11 mouse cellular contexts compared by ENCODE assay signal in genomic region chr1:194808261-194808660, GRCm38 (mm10).
DNase-seq lines count a peak whose midpoint lies in the region; ATAC-seq and TF ChIP-seq lines count a peak whose summit lies in the region.
"Had no signal": no experiment of that assay in that cellular context is flagged by ENCODE, and none has a peak within 500 bp of the region (broad histone marks: within the 10 kb centered on the region; RNA-seq: fewer than 3 reads in every experiment).

No protein-coding gene starts in this region.

- H3K9me3 ChIP-seq in heart, embryonic 14.5 days (ENCODE audit: control insufficient read depth, low read length) = no peaks in the 10 kb centered on the region
- no peaks in the 10 kb centered on the region for H3K9me3 ChIP-seq in stomach, embryonic 15.5 days
- H3K9me3 ChIP-seq: hindbrain, embryonic 13.5 days had no signal

- H3K4me1 ChIP-seq in heart, embryonic 14.5 days (ENCODE audit: control insufficient read depth in 2 of 2, insufficient read depth in 2 of 2, low read length in 2 of 2) = 0 out of 4 replicates have a peak, but pooled peaks cover 0 to 4% of the 10 kb centered on the region in 2 experiments
- H3K4me1 ChIP-seq in stomach, embryonic 15.5 days = 0 out of 2 replicates have a peak, but pooled peaks cover 4% of the 10 kb centered on the region
- H3K4me1 ChIP-seq: hindbrain, embryonic 13.5 days had no signal

- peak in 1 of 2 experiments; percentile 18 for DNase-seq in layer of hippocampus, adult 2 months (ENCODE audit: low spot score in 2 of 2)
- no peak for DNase-seq in layer of hippocampus, adult 9-10 months (ENCODE audit: low spot score)
- DNase-seq in kidney, postnatal 14 days = peak; percentile 61
- DNase-seq in thymus, postnatal 0 days (ENCODE audit: low spot score) = no peak
- DNase-seq in adrenal gland, adult 2 months = no peak
- DNase-seq: left cerebral cortex, postnatal 4 days; thymus, postnatal 4 days had no signal

- peak overlapping the region; percentile 65 for H3K27ac ChIP-seq in layer of hippocampus, adult 2 months
- H3K27ac ChIP-seq in heart, embryonic 14.5 days (replicated peaks in 1 of 2; ENCODE audit: control insufficient read depth in 1 of 2, insufficient read depth in 1 of 2, low read depth in 2 of 2, low read length in 2 of 2) = peak overlapping the region; percentile 2 to 33; a peak in 1 of 4 replicates
- peak overlapping the region; percentile 44; the same call in 1 of the 2 replicates for H3K27ac ChIP-seq in stomach, embryonic 15.5 days
- H3K27ac ChIP-seq: hindbrain, embryonic 13.5 days had no signal

- no peaks in the 10 kb centered on the region for H3K27me3 ChIP-seq in heart, embryonic 14.5 days (ENCODE audit: control insufficient read depth, insufficient read depth, low read length)
- no peaks in the 10 kb centered on the region for H3K27me3 ChIP-seq in stomach, embryonic 15.5 days (replicated peaks)
- H3K27me3 ChIP-seq: hindbrain, embryonic 13.5 days had no signal

- no peak overlapping the region for H3K9ac ChIP-seq in heart, embryonic 14.5 days (ENCODE audit: low read length)
- no peak overlapping the region for H3K9ac ChIP-seq in stomach, embryonic 15.5 days
- H3K9ac ChIP-seq: hindbrain, embryonic 13.5 days had no signal

- ATAC-seq in heart, embryonic 14.5 days (ENCODE audit: insufficient number of reproducible peaks, insufficient read depth, low FRiP score, low read depth) = no peak
- ATAC-seq in stomach, embryonic 15.5 days (ENCODE audit: insufficient read depth, low FRiP score, low read depth) = peak; percentile 65; the same call in 1 of the 2 replicates

- peaks cover 84% of the 10 kb centered on the region for H3K36me3 ChIP-seq in heart, embryonic 14.5 days (ENCODE audit: control insufficient read depth, insufficient read depth, low read length)
- H3K36me3 ChIP-seq in stomach, embryonic 15.5 days = no peaks in the 10 kb centered on the region

- no peak overlapping the region for H3K4me3 ChIP-seq in layer of hippocampus, adult 2 months
- no peak overlapping the region for H3K4me3 ChIP-seq in heart, embryonic 14.5 days (ENCODE audit: control insufficient read depth in 1 of 2, insufficient read depth in 1 of 2, low read depth in 1 of 2, low read length in 2 of 2)
- no peak overlapping the region for H3K4me3 ChIP-seq in stomach, embryonic 15.5 days (replicated peaks)
- H3K4me3 ChIP-seq: hindbrain, embryonic 13.5 days had no signal

- no peak for TF ChIP-seq CTCF in layer of hippocampus, adult 2 months (conservative IDR thresholded peaks at IDR 0.05)

- no peak overlapping the region for H3K4me2 ChIP-seq in heart, embryonic 14.5 days (ENCODE audit: low read length)
- H3K4me2 ChIP-seq in stomach, embryonic 15.5 days = no peak overlapping the region
- H3K4me2 ChIP-seq: hindbrain, embryonic 13.5 days; midbrain, embryonic 11.5 days had no signal
